9 mouse cellular contexts compared by ENCODE assay signal in the genomic region with DNA sequence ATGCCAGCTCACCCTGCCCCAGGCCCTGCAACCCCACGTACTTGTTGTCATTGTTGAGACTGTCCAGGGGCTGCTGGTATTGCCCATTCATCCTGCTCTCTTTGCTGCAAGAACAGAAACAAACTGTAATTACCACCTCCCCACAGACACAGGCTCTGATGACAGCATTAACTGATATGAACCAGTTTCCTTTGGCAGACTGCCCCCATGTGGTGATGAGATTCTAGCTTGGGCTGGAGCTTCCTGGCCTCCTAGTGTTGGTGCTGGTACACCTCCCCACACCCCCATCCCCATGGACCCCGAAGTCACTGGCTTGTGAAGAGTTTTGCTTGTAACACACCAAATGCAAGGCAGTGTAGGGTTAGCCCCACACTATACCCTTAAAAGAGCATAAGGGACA. TPM values are rescaled to one million over a fixed set of nuclear protein-coding genes. Genes with fewer than 3 reads are reported as not detected.
DNase-seq lines count a peak whose midpoint lies in the region; ATAC-seq and TF ChIP-seq lines count a peak whose summit lies in the region.
"Had no signal": no experiment of that assay in that cellular context is flagged by ENCODE, and none has a peak within 500 bp of the region (broad histone marks: within the 10 kb centered on the region; RNA-seq: fewer than 3 reads in every experiment).

No protein-coding gene starts in this region.

- TF ChIP-seq CTCF in heart, postnatal 0 days (IDR thresholded peaks at IDR 0.05; ENCODE audit: low read depth) = peak; percentile 56

- H3K27ac ChIP-seq in heart, postnatal 0 days (ENCODE audit: low read depth) = no peak overlapping the region
- H3K27ac ChIP-seq: hindbrain, embryonic 15.5 days had no signal

- no peaks in the 10 kb centered on the region for H3K27me3 ChIP-seq in heart, postnatal 0 days (ENCODE audit: control insufficient read depth, insufficient read depth, low read length)
- H3K27me3 ChIP-seq: hindbrain, embryonic 15.5 days; megakaryocyte, embryonic 14.5 days had no signal

- 45% methylated on average over 2 of the region's 2 CpGs for WGBS in heart, postnatal 0 days

- peak; percentile 49 for DNase-seq in heart, postnatal 0 days (ENCODE audit: low spot score)
- no peak for DNase-seq in heart, adult 8-10 months (ENCODE audit: low spot score)
- DNase-seq in B cell, adult 2 months = peak; percentile 85 to 86
- peak; percentile 43 for DNase-seq in T-cell, adult 2 months (ENCODE audit: low spot score)
- DNase-seq in layer of hippocampus, adult 18-20 months (ENCODE audit: low spot score in 2 of 2) = peak; percentile 63 to 83
- peak; percentile 36 for DNase-seq in right cerebral cortex, postnatal 4 days
- DNase-seq in urinary bladder, postnatal 36 days (ENCODE audit: low spot score in 2 of 2) = no peak

- no peaks in the 10 kb centered on the region; the same call in 1 of the 2 replicates for H3K4me1 ChIP-seq in heart, postnatal 0 days (ENCODE audit: control insufficient read depth, insufficient read depth)

- no peak overlapping the region for H3K4me2 ChIP-seq in heart, postnatal 0 days (ENCODE audit: low read depth, low read length)
- H3K4me2 ChIP-seq: hindbrain, embryonic 15.5 days had no signal

- ATAC-seq in heart, postnatal 0 days (ENCODE audit: insufficient read depth, low read depth) = peak; percentile 47; the same call in 1 of the 2 replicates

- H3K36me3 ChIP-seq in heart, postnatal 0 days (replicated peaks; ENCODE audit: control insufficient read depth, insufficient read depth, low read length) = peaks cover 89% of the 10 kb centered on the region

- H3K9ac ChIP-seq in heart, postnatal 0 days (replicated peaks; ENCODE audit: low read depth, low read length) = no peak overlapping the region
- H3K9ac ChIP-seq: hindbrain, embryonic 15.5 days had no signal

- no peak for TF ChIP-seq EP300 in heart, postnatal 0 days (IDR thresholded peaks at IDR 0.05; ENCODE audit: low read depth)

- no peaks in the 10 kb centered on the region for H3K9me3 ChIP-seq in heart, postnatal 0 days (replicated peaks; ENCODE audit: control insufficient read depth, low read length)
- H3K9me3 ChIP-seq: hindbrain, embryonic 15.5 days; megakaryocyte, embryonic 14.5 days had no signal

- H3K4me3 ChIP-seq in heart, postnatal 0 days (ENCODE audit: low read depth, low read length) = no peak overlapping the region
- H3K4me3 ChIP-seq: hindbrain, embryonic 15.5 days; megakaryocyte, embryonic 14.5 days had no signal

RNA-seq across cellular contexts. Expression of a gene that starts 19.1 kb away (rescaled TPM):
- total RNA-seq in heart, postnatal 0 days (2014; rRNA removed; ENCODE audit: low replicate concordance) = 95.8 and 97.9 TPM in 2 replicates
- polyA plus RNA-seq in heart, postnatal 0 days (2015; fragmentation: Nextera tagmentation; extraction: Ambion mirVana) = 32.1 and 34.7 TPM in 2 replicates
- 10 to 100 TPM; 29.3 to 38.2 (median 30.3) TPM for total RNA-seq in heart, adult 8-10 months (2022)
- 100 to 1,000 TPM; 207 to 209 TPM for total RNA-seq in layer of hippocampus, adult 18-20 months (2021)

RNA-seq across cellular contexts. Expression of a gene that starts 29.2 kb away (rescaled TPM):
- 0.08 and 3.9 TPM in 2 replicates for total RNA-seq in heart, postnatal 0 days (2014; rRNA removed; ENCODE audit: low replicate concordance)
- polyA plus RNA-seq in heart, postnatal 0 days (2015; fragmentation: Nextera tagmentation; extraction: Ambion mirVana) = 1.0 and 1.5 TPM in 2 replicates
- total RNA-seq in heart, adult 8-10 months (2022) = under 1 TPM; 0.56 to 0.75 (median 0.70) TPM
- total RNA-seq in layer of hippocampus, adult 18-20 months (2021) = under 1 TPM; 0.67 to 0.79 TPM

RNA-seq across cellular contexts. Expression of a gene that starts 51.6 kb away (rescaled TPM):
- 0.19 TPM in 1 of 2 replicates, not detected in the other for total RNA-seq in heart, postnatal 0 days (2014; rRNA removed; ENCODE audit: low replicate concordance)
- polyA plus RNA-seq in heart, postnatal 0 days (2015; fragmentation: Nextera tagmentation; extraction: Ambion mirVana) = 0.42 and 0.56 TPM in 2 replicates
- 1 to 10 TPM; 1.2 to 1.8 (median 1.5) TPM for total RNA-seq in heart, adult 8-10 months (2022)
- total RNA-seq in layer of hippocampus, adult 18-20 months (2021) = under 1 TPM; 0.54 to 0.68 TPM

Comparison
In these comparisons a context has a peak if more than half of its experiments do, and no peak if none do; other contexts are left out.
1. DNase-seq: peak in heart, postnatal 0 days (single experiment), B cell, adult 2 months (2 of 2), T-cell, adult 2 months (single experiment), layer of hippocampus, adult 18-20 months (2 of 2) and right cerebral cortex, postnatal 4 days (single experiment); none in heart, adult 8-10 months (single experiment) and urinary bladder, postnatal 36 days (0 of 2).